Mouse (Mus musculus) kidney, embryonic 14.5 days (tissue): ENCODE measurements around the gene Tceal9. TPM values are rescaled to one million over a fixed set of nuclear protein-coding genes. Genes with fewer than 3 reads are reported as not detected.

Source experiments
- ATAC-seq: fragments of 200-750 bp; cut with Nextera tagmentation; 2 replicates; pipeline ENCODE4 v1.8.0; 2017; ENCODE audit warnings: moderate number of reproducible peaks, mild to moderate bottlenecking, moderate TSS enrichment, moderate library complexity; ENCODE audit not compliant: low FRiP score, low TSS enrichment
- H3K27ac ChIP-seq: fragments of 300-500 bp; sonication (generic); 2 replicates; pipeline ENCODE4 v1.5.1; 2014; ENCODE audit warnings: low read depth, mild to moderate bottlenecking, low read length, moderate library complexity, mixed read lengths
- H3K27me3 ChIP-seq: fragments of 300-500 bp; sonication (generic); 2 replicates; pipeline ENCODE4 v1.6.1; 2014; ENCODE audit warnings: mild to moderate bottlenecking, low read length; ENCODE audit not compliant: control insufficient read depth, insufficient read depth
- H3K36me3 ChIP-seq: fragments of 300-500 bp; sonication (generic); 2 replicates; pipeline ENCODE4 v1.6.1; 2014; ENCODE audit warnings: low read length, mixed read lengths; ENCODE audit not compliant: control insufficient read depth, insufficient read depth
- H3K4me1 ChIP-seq: fragments of 300-500 bp; sonication (generic); 2 replicates; pipeline ENCODE4 v1.6.1; 2014; ENCODE audit warnings: low read length, mixed read lengths; ENCODE audit not compliant: control insufficient read depth, insufficient read depth
- H3K4me2 ChIP-seq: fragments of 300-500 bp; sonication (generic); replicated peaks from 2 replicates; pipeline ENCODE4 v1.6.1; 2014; ENCODE audit warnings: low read depth, mild to moderate bottlenecking, low read length
- H3K4me3 ChIP-seq: fragments of 300-500 bp; sonication (generic); 2 replicates; pipeline ENCODE4 v1.5.1; 2014; ENCODE audit warnings: mild to moderate bottlenecking, low read length
- H3K9ac ChIP-seq: fragments of 300-500 bp; sonication (generic); 2 replicates; pipeline ENCODE4 v1.6.1; 2014; ENCODE audit warnings: low read depth, mild to moderate bottlenecking, low read length, moderate library complexity
- H3K9me3 ChIP-seq: fragments of 300-500 bp; sonication (generic); 2 replicates; pipeline ENCODE4 v1.6.1; 2016; ENCODE audit warnings: low read length; ENCODE audit not compliant: control insufficient read depth
- WGBS: fragments of 180-500 bp; shearing (Covaris S2); extraction: QIAGEN DNeasy Blood & Tissue Kit; methylation state at CpG from one replicate; pipeline ENCODE4 v1.1.7; 2014; 5-methylcytosine and 5-hydroxymethylcytosine counted together
- polyA plus RNA-seq: library from polyadenylated mRNA; unstranded; fragments of >200 nt; fragmentation: Nextera tagmentation; extraction: Ambion mirVana; gene quantifications from 2 replicates; pipeline ENCODE4 v1.2.1, GENCODE M21; 2014

Tceal9 gene
- polyA plus RNA-seq, 1 experiment from 2014 or later: 510 TPM

DNA sequence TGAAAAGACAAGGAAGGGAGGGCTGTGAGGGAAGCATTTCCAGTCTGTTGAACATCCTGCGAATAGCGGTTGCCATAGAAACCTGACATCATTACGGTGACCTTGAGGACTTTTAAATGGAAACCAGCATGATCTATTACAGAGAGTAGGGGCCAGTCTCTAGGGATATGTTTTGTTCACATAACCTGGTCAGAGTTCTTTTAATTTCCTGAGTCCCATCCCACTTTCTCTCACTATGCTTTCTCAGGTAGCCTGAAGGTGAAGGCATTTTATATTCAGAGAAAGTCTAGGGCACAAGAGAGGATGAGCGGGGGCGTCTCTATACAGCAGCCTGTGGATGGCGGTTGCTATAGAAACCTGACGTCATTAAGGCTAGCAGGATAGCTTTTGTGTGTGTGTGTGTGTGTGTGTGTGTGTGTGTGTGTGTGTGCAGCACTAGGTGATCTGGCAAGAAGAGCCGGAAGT is 46.0 kb downstream of the Tceal9 start:
- Histone ChIP-seq H3K27me3 (no peaks in the 10 kb centered on the region; the same call in 1 of the 2 replicates), H3K4me3 (no peak overlapping the region), H3K9me3 (no peaks in the 10 kb centered on the region), H3K9ac (no peak overlapping the region), H3K4me2 (0 out of 2 replicates have a peak overlapping the region, but pooled peaks have one; percentile 15), H3K27ac (no peak overlapping the region), H3K4me1 (no peaks in the 10 kb centered on the region), H3K36me3 (no peaks in the 10 kb centered on the region)
- peak; percentile 90 for ATAC-seq
- WGBS: 28% methylated on average over 8 of the region's 8 CpGs

Other genes with a start within 250 kb of the Tceal9 start
- gene Arxes1, start 211.7 kb upstream of the Tceal9 start, polyA plus RNA-seq: 41.3 and 44.6 TPM in 2 replicates
- 78.7 and 89.3 TPM in 2 replicates for gene Bex2, start 176.8 kb upstream of the Tceal9 start, polyA plus RNA-seq
- gene Nxf3, start 159.8 kb upstream of the Tceal9 start, polyA plus RNA-seq: not detected in 2 replicates
- gene Bex4, start 106.1 kb upstream of the Tceal9 start, polyA plus RNA-seq: 61.5 and 63.7 TPM in 2 replicates
- 170 and 245 TPM in 2 replicates for gene Tceal8, start 72.7 kb upstream of the Tceal9 start, polyA plus RNA-seq
- 0.41 and 1.5 TPM in 2 replicates for gene Tceal5, start 41.2 kb upstream of the Tceal9 start, polyA plus RNA-seq
- gene Tceal7, start 30.3 kb upstream of the Tceal9 start, polyA plus RNA-seq: 0.23 and 0.34 TPM in 2 replicates
- 70.5 and 71.0 TPM in 2 replicates for gene Bex1, start 29.6 kb upstream of the Tceal9 start, polyA plus RNA-seq
- gene Bex3, start 25.2 kb downstream of the Tceal9 start, polyA plus RNA-seq: 502 and 608 TPM in 2 replicates